Mouse (Mus musculus) hindbrain, postnatal 0 days (tissue): Measurements from ENCODE around the gene Ptprk. TPM values are rescaled to one million over a fixed set of nuclear protein-coding genes. Genes with fewer than 3 reads are reported as not detected.

Source experiments
- ATAC-seq: fragments of 200-750 bp; cut with Nextera tagmentation; 2 replicates; pipeline ENCODE4 v1.8.0; 2017; ENCODE audit warnings: mild to moderate bottlenecking, moderate TSS enrichment, moderate library complexity
- DNase-seq: peaks from one replicate; pipeline ENCODE4 v3.0.0-alpha.2; 2015; ENCODE audit warnings: low spot score
- H3K27ac ChIP-seq: fragments of 300-500 bp; sonication (generic); 2 replicates; pipeline ENCODE4 v1.5.1; 2014; ENCODE audit warnings: mild to moderate bottlenecking
- H3K27me3 ChIP-seq: fragments of 300-500 bp; sonication (generic); 2 replicates; pipeline ENCODE4 v1.6.1; 2014; ENCODE audit warnings: low read length, mixed read lengths; ENCODE audit not compliant: insufficient read depth
- H3K36me3 ChIP-seq: fragments of 300-500 bp; sonication (generic); 2 replicates; pipeline ENCODE4 v1.6.1; 2014; ENCODE audit warnings: low read length, mixed read lengths; ENCODE audit not compliant: insufficient read depth
- H3K4me1 ChIP-seq: fragments of 300-500 bp; sonication (generic); 2 replicates; pipeline ENCODE4 v1.6.1; 2014; ENCODE audit warnings: antibody characterized with exemption, low read length, mixed read lengths; ENCODE audit not compliant: insufficient read depth
- H3K4me2 ChIP-seq: fragments of 300-500 bp; sonication (generic); 2 replicates; pipeline ENCODE4 v1.6.1; 2014; ENCODE audit warnings: low read depth, mild to moderate bottlenecking, low read length, moderate library complexity, mixed read lengths
- H3K4me3 ChIP-seq: fragments of 300-500 bp; sonication (generic); 2 replicates; pipeline ENCODE4 v1.5.1; 2014; ENCODE audit warnings: low read length
- H3K9ac ChIP-seq: fragments of 300-500 bp; sonication (generic); replicated peaks from 2 replicates; pipeline ENCODE4 v1.6.1; 2014; ENCODE audit warnings: mild to moderate bottlenecking, low read length, moderate library complexity, mixed read lengths
- H3K9me3 ChIP-seq: fragments of 300-500 bp; sonication (generic); 2 replicates; pipeline ENCODE4 v1.6.1; 2016; ENCODE audit warnings: low read length, mixed read lengths
- CTCF ChIP-seq: IDR thresholded peaks from 2 replicates; pipeline ENCODE4 v1.5.1; 2016; ENCODE audit warnings: antibody characterized with exemption, control low read depth, low read depth
- WGBS: fragments of 180-500 bp; shearing (Covaris S2); extraction: QIAGEN DNeasy Blood & Tissue Kit; methylation state at CpG from one replicate; pipeline ENCODE4 v1.1.7; 2014; 5-methylcytosine and 5-hydroxymethylcytosine counted together
- polyA plus RNA-seq: library from polyadenylated mRNA; unstranded; fragments of >200 nt; fragmentation: Nextera tagmentation; extraction: Ambion mirVana; gene quantifications from 2 replicates; pipeline ENCODE4 v1.2.1, GENCODE M21; 2015
- total RNA-seq: library from RNA; depleted of rRNA; stranded (reverse); fragments of >200 nt; gene quantifications from 2 replicates; pipeline ENCODE4 v1.2.3, GENCODE M21; 2014

Gene Ptprk
- total and polyA plus RNA-seq, 2 experiments from 2014 or later = 23.5 to 49.5 TPM

DNA sequence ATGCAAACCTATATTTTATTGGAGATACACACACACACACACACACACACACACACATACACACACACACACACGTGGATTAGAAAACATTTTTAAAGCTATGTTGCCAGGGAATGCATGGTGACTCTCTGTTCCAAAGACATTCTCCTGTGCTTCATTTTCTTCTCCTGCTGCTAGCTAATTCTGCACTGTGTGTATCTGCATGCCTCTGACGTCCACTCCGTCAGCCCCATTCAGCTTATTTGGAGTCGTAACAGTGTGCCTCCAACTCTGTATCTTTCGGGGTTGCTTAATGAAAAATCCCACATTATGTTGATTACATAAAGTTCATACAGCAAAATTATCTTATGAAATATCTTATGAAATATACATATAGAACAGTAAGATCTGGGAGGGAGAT, 316.5 kb downstream of the Ptprk start:
- no peak overlapping the region for H3K27ac ChIP-seq
- WGBS = 78% methylated on average over 5 of the region's 5 CpGs
- DNase-seq (no peak), ATAC-seq (no peak)
- no peak for TF ChIP-seq CTCF
- no peaks in the 10 kb centered on the region for H3K9me3 ChIP-seq
- H3K36me3 ChIP-seq = no peaks in the 10 kb centered on the region
- no peaks in the 10 kb centered on the region for H3K4me1 ChIP-seq
- H3K27me3 ChIP-seq = no peaks in the 10 kb centered on the region
- no peak overlapping the region for H3K4me2 ChIP-seq
- H3K4me3 ChIP-seq = no peak overlapping the region
- H3K9ac ChIP-seq = no peak overlapping the region

DNA sequence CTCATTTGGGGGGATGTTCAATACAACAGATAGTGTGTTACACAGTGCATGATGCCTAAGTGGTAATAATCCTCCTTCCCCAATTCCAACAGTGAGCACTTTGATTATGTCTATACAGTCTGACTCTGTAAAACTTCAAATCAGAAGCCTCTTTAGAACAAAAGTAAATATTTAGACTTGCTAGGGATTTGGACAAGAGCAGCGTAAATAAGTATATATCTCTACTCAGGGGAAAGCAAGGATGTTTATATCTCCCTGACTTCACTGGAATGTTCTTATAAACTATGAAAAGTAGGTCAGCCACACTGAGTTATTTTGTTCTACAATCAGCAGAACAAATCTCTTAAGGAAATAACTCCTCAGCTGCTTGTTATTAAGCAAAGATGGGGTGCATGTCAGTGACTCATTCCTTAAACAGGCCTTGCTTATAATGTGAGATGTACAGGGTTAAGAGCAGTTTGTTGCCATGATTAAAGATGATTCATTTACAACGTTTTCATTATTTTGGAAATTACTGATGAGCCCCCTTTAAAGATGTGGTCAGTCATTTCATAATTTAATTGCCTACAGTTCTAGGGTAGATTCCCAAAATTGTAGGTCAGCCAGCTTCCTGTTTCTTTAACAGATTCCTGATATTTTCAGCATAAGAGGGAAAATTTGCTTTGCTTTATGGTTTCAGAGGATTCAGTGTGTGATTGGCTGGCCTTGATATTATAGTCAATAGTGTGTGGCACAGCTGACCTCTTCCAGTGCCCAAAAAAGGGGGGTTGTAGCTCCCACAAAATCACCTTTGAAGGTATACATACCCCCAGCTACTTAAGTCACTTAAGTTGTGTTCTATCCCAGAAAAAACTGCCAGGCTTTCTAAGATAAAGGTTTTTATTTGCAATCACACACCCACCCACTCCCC, 321.2 kb downstream of the Ptprk start:
- H3K36me3 ChIP-seq = no peaks in the 10 kb centered on the region
- no peaks in the 10 kb centered on the region for H3K27me3 ChIP-seq
- H3K27ac ChIP-seq = no peak overlapping the region
- H3K4me2 ChIP-seq = no peak overlapping the region
- WGBS = 82% methylated on average over 2 of the region's 2 CpGs
- ATAC-seq = no peak
- DNase-seq = no peak
- H3K9ac ChIP-seq = no peak overlapping the region
- H3K4me1 ChIP-seq = no peaks in the 10 kb centered on the region
- H3K9me3 ChIP-seq = no peaks in the 10 kb centered on the region
- TF ChIP-seq CTCF = no peak
- H3K4me3 ChIP-seq = no peak overlapping the region

DNA sequence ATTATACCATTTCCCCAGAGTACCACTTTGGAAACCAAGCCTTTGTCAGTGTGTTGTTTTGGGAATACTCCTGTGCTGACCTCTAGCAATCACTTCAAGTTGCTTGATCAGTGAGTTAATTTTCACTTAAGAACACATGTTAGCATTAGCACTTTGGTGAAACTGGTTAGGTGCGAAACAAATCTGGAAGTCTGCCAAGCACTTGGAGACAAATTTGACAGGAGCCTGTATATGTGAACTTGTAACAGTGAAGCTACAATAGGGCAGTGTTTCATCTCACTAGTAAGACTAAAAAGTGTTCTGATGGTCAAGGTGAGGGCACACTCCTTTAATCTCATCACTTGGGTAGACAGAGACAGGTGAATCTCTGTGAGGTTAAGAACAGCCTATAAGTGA, 321.9 kb downstream of the Ptprk start:
- ATAC-seq (no peak), DNase-seq (no peak)
- no peaks in the 10 kb centered on the region for H3K4me1 ChIP-seq
- H3K4me3 ChIP-seq = no peak overlapping the region
- TF ChIP-seq CTCF = no peak
- WGBS = 53% methylated on average over 1 of the region's 1 CpGs
- H3K27me3 ChIP-seq = no peaks in the 10 kb centered on the region
- H3K4me2 ChIP-seq = no peak overlapping the region
- H3K36me3 ChIP-seq = no peaks in the 10 kb centered on the region
- no peak overlapping the region for H3K9ac ChIP-seq
- no peak overlapping the region for H3K27ac ChIP-seq
- no peaks in the 10 kb centered on the region for H3K9me3 ChIP-seq

- no peak for ATAC-seq
- Histone ChIP-seq H3K27me3 (no peaks in the 10 kb centered on the region), H3K4me2 (no peak overlapping the region), H3K4me3 (no peak overlapping the region), H3K4me1 (no peaks in the 10 kb centered on the region), H3K9ac (no peak overlapping the region), H3K9me3 (no peaks in the 10 kb centered on the region), H3K36me3 (no peaks in the 10 kb centered on the region), H3K27ac (no peak overlapping the region)
- TF ChIP-seq CTCF = no peak
- DNase-seq = no peak
Measured at GRCm38 (mm10) chr10:28401796-28402195, 327.2 kb downstream of the Ptprk start.

DNA sequence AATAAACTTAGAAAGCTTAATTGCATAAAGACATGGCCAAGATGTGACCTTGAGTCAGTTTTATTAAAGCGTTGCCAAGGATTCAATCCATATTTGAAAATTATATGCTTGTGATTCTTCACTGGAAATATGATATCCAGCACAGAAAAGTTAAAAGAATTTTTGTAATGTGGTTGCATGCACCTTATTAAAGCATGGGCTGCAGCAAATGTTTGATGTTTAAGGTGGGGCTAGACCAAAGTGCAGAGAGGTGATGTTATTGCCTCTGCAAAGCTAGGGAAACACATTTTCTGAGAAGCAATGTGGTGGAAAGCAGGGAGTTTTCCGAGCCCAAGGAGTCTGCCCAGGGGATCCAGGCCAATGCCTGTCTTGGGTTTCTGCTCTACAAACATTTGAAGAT, 334.4 kb downstream of the Ptprk start:
- TF ChIP-seq CTCF = no peak
- Histone ChIP-seq H3K4me3 (no peak overlapping the region), H3K9ac (no peak overlapping the region), H3K4me2 (no peak overlapping the region), H3K36me3 (no peaks in the 10 kb centered on the region), H3K9me3 (no peaks in the 10 kb centered on the region), H3K27me3 (no peaks in the 10 kb centered on the region), H3K4me1 (no peaks in the 10 kb centered on the region), H3K27ac (no peak overlapping the region)
- ATAC-seq = no peak
- WGBS = 84% methylated on average over 2 of the region's 2 CpGs
- DNase-seq = no peak

DNA sequence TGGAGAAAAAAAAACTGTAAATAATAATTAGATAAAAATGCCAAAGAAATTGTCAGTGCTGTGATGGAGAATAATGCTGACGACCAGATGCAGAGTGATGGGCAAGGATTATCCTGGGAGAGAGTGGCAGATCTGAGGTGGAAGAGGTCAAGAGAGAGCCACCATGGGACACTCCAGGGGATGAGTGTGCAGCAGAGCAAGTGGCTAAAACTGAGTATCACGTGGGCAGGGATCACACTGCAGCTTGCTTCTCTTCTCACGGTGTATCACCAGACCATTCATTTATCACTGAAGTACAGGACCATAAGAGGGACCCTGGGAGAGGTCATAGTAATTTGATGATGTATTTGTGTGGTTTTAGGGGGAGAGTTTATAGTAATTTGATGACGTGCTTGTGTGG, 340.2 kb downstream of the Ptprk start:
- no peak overlapping the region for H3K27ac ChIP-seq
- DNase-seq (no peak), ATAC-seq (no peak)
- H3K4me3 ChIP-seq = no peak overlapping the region
- H3K36me3 ChIP-seq = no peaks in the 10 kb centered on the region
- TF ChIP-seq CTCF = no peak
- 49% methylated on average over 4 of the region's 4 CpGs for WGBS
- H3K9ac ChIP-seq = no peak overlapping the region
- H3K9me3 ChIP-seq = no peaks in the 10 kb centered on the region
- no peaks in the 10 kb centered on the region for H3K27me3 ChIP-seq
- H3K4me1 ChIP-seq = no peaks in the 10 kb centered on the region
- no peak overlapping the region for H3K4me2 ChIP-seq

GRCm38 (mm10) chr10:28422622-28423021, 348.0 kb downstream of the Ptprk start:
- Histone ChIP-seq H3K36me3 (no peaks in the 10 kb centered on the region), H3K9me3 (no peaks in the 10 kb centered on the region), H3K9ac (no peak overlapping the region), H3K4me1 (no peaks in the 10 kb centered on the region), H3K4me2 (no peak overlapping the region), H3K27ac (no peak overlapping the region), H3K4me3 (no peak overlapping the region), H3K27me3 (no peaks in the 10 kb centered on the region)
- no peak for TF ChIP-seq CTCF
- WGBS = 31% methylated on average over 3 of the region's 3 CpGs
- ATAC-seq (no peak), DNase-seq (no peak)
